Mouse (Mus musculus) R1 (cell line): ENCODE data around the gene Zan.
A peak's percentile ranks its signal among the peaks of the same experiment; 100 is the strongest.

Experiments used
- DNase-seq: peaks from one replicate; pipeline ENCODE4 v3.0.0-alpha.2; 2018; ENCODE audit warnings: low read depth, low spot score

Gene Zan

DNA sequence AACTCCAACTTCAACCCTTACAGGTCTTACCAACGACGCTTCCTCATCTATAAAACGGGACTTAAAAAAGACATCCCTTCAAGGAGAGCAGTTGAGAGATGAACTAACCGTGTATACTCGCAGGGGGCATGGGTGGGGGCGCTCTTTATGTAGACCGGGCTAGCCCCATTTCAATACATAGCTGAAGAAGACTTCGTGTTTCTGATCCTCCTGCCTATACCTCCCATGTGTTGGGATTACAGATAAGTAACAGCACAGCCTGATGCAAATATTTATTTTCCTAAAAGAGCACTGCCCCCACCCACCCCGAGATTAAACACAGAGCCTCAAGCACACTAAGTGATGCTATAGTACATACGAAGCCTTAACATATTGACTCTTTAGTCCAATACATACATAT is 142.5 kb downstream of the Zan start:
- no peak for DNase-seq

DNA sequence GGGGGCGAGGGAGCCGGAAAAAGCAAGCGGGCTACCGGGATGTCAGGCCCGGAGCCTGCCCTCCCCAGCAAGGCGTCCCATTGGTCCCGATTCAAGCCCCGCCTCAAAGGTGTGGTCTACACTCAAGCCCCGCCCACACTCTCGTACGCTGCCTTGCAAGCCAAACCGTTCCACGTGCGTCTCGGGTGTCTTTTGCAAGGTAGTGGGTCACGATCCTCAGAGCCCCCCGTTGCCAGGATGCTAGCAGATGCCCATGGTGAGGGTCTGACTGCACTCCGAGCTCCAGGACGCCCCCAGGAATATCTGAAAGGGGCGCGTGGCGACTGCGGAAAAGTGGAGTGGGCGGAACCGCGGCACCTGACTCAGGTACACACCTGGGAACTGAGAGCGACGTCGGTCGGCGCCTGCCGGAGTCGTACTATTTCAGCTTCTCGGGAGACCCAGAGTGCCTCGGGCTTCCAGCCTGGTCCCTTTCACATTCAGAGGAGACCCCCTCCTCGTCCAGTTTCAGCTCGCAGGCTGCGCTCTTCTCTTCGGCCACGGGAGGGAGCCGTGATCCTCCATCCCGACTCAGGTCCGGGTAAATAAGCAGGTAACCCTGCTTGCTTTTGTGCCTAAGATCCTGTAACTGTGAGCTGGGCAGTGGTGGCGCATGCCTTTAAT is 143.2 kb downstream of the Zan start, which contains the start of gene Slc12a9:
Slc12a9 (minus strand) TSS at position 86 of the 663 bp plus-strand sequence.
- peak; percentile 97 for DNase-seq

DNA sequence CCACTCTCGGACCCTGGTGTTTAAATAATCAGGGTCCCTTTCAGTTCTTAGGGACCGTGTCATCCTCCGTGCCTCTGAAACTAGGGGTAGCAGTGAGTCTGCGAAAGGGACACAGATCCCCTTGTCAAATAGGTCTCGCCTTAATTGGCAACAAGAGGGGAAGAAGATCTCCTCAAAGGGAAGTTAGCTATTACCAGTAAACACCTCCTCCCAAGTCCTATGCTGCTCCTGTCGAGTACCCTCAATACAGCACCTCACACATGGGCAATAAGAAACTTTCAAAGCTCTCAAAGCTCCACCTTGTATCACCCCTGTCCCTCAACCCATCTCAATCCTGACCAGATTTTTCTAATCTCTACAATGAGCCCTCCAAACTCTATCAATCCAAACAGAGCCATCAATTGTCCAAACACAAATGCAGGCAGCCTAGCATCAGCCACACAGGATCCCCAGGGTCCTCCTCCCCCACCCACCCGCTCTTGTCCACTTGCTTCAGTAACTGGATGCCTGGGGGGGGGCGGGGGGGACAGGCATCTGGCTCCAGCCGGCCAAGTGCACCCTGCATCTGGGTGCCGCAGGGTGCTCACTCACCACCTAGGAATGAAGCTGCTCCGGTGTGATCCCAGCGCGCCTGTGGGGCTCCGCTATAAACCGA is 143.9 kb downstream of the Zan start:
- DNase-seq, result no peak

DNA sequence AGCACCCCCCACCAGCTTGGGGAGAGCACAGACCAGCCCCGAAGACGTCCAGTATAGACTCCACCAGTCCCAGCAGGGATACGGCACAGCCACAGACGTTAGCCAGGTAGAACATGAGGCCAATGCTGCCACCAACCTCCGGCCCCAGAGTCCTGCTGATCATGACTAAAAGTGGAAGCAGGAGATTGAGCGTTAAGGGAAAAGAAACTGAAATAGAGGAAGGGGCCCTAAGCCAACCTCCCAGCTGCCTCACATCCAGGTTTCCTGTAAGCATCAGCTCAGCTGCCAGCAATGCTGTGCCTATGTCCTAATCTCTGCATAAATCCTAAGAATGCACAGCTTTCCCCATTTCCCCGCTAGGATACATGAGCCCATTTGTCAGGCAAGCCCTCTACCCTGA is 146.0 kb downstream of the Zan start:
- no peak for DNase-seq
